Mouse (Mus musculus) E14TG2a.4 (cell line): Measurements from ENCODE around the gene Slc22a20.

Source experiments
- CTCF ChIP-seq: conservative IDR thresholded peaks from 2 replicates; pipeline ENCODE4 v1.5.1; 2014; ENCODE audit warnings: low read length
- POU5F1 ChIP-seq: IDR thresholded peaks from 2 replicates; pipeline ENCODE4 v1.6.1; 2014; ENCODE audit warnings: low read length, borderline replicate concordance

DNA sequence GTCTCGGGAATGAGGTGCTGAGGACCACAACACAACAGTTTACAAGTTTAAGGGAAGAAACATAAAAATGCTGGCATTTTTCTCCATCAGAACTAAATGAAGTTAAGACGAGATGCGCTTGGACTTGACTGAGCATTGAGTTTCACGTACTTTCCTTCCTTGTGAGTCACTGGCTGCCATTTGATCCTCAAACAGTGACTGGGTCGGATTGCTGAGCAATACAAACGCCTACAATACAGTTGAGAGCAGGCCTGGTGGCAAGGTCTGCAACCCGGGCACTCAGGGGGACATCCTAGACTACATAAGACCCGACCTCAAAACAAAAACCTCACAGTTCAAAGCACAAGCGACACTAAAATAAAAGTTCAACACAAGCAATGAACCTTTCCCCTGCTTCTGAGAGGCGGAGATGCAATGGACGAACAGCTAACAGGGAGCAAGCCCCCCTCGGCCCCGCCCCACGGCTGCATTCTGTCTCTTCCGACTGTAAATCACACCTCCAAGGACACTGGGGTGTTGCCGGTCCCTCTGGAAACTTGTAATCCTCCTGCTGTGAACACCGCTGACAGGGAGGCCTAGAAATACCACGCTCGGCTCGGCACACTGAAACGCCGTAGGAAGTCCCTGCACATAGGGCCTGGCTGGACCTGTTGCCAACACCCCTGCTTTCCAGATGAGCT is 31.8 kb downstream of the Slc22a20 start:
- TF ChIP-seq CTCF (no peak), POU5F1 (no peak)
